Mouse (Mus musculus): Measurements from ENCODE around the gene Arhgef28. TPM values are rescaled to one million over a fixed set of nuclear protein-coding genes. Genes with fewer than 3 reads are reported as not detected.

Arhgef28 gene
- polyA plus RNA-seq (2015; fragmentation: Nextera tagmentation; extraction: Ambion mirVana): 12.9 and 13.6 TPM in 2 replicates

GRCm38 (mm10) chr13:98205771-98206545 lies at the start of gene Arhgef28:
Arhgef28 (minus strand) TSS chr13:98206439.
- H3K9ac ChIP-seq (replicated peaks): peak within 1 kb of the TSS; percentile 80
- peaks cover 20% of the 10 kb centered on the region for H3K4me1 ChIP-seq (replicated peaks)

GRCm38 (mm10) chr13:98254921-98255320 lies 48.7 kb upstream of the Arhgef28 start:
- 74% methylated on average over 9 of the region's 9 CpGs for WGBS
- no peaks in the 10 kb centered on the region for H3K27me3 ChIP-seq
- no peaks in the 10 kb centered on the region for H3K9me3 ChIP-seq
- H3K4me1 ChIP-seq (replicated peaks): no peaks in the 10 kb centered on the region
- H3K36me3 ChIP-seq: peaks cover 83% of the 10 kb centered on the region
- H3K4me2 ChIP-seq (replicated peaks): no peak overlapping the region
- no peak for ATAC-seq
- H3K4me3 ChIP-seq (replicated peaks): no peak overlapping the region
- no peak overlapping the region for H3K27ac ChIP-seq
- no peak overlapping the region for H3K9ac ChIP-seq (replicated peaks)

More at GRCm38 (mm10) chr13:98205771-98206545, at the start of gene Arhgef28:
- no peaks in the 10 kb centered on the region for H3K36me3 ChIP-seq
- H3K27me3 ChIP-seq: peaks cover 20% of the 10 kb centered on the region
- peak within 1 kb of the TSS; percentile 98 for H3K4me2 ChIP-seq (replicated peaks)
- H3K27ac ChIP-seq: peak within 1 kb of the TSS; percentile 56
- peak within 1 kb of the TSS; percentile 64 for H3K4me3 ChIP-seq (replicated peaks)
- WGBS: under 1% methylated on average over 50 of the region's 76 CpGs
- no peaks in the 10 kb centered on the region for H3K9me3 ChIP-seq
- ATAC-seq: peak; percentile 92

DNA sequence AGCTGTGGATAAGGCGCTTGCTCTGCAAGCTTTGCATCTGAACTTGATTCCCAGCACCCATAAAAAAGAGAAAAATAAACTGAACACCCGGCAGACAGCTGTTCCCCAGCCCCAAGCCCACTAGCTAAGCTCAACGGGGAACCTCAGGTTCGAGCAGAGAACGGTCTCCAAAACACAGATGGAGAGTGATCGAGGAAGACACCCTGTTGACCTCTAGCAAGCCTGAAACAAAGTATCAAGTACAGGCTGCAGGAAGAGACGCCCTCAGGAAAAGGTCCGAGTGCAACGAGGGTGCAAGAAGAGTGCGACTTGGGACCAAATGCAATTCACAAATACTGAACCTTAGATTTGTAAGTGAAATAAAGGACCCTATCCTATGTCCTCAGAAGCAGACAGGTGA lies 43.4 kb upstream of the Arhgef28 start:
- no peak for ATAC-seq
- no peak overlapping the region for H3K9ac ChIP-seq (replicated peaks)
- H3K4me3 ChIP-seq (replicated peaks): no peak overlapping the region
- H3K4me1 ChIP-seq (replicated peaks): peaks cover 5% of the 10 kb centered on the region; the same call in 1 of the 2 replicates
- H3K27me3 ChIP-seq: no peaks in the 10 kb centered on the region
- H3K9me3 ChIP-seq: no peaks in the 10 kb centered on the region
- no peak overlapping the region for H3K4me2 ChIP-seq (replicated peaks)
- peaks cover 68% of the 10 kb centered on the region for H3K36me3 ChIP-seq
- no peak overlapping the region for H3K27ac ChIP-seq
- 92% methylated on average over 10 of the region's 10 CpGs for WGBS

DNA sequence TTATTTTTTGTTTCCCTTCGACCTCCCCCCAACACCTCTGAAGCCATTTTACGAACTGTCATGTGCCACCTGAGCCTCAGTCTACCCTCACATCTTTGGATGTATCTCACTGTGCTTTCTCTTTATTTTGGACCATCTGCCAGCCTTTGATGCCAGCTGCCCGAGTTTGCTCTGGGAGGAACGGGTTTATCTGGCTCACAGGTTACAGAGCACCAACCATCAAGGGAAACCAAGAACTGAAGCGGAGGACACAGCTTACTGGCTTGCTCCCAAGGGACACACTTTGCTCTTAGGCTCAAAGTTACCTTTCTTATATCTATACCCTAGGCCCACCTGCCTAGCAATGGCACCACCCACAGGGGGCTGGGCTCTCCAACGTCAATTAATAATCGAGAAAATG lies 39.1 kb upstream of the Arhgef28 start:
- no peak overlapping the region for H3K4me2 ChIP-seq (replicated peaks)
- no peak overlapping the region for H3K4me3 ChIP-seq (replicated peaks)
- no peak overlapping the region for H3K27ac ChIP-seq
- no peaks in the 10 kb centered on the region for H3K9me3 ChIP-seq
- 77% methylated on average over 7 of the region's 7 CpGs for WGBS
- H3K36me3 ChIP-seq: peaks cover 32% of the 10 kb centered on the region
- H3K4me1 ChIP-seq (replicated peaks): peaks cover 8% of the 10 kb centered on the region; the same call in 1 of the 2 replicates
- no peak overlapping the region for H3K9ac ChIP-seq (replicated peaks)
- ATAC-seq: no peak
- no peaks in the 10 kb centered on the region for H3K27me3 ChIP-seq

GRCm38 (mm10) chr13:98244571-98245350 lies 38.5 kb upstream of the Arhgef28 start:
- peaks cover 26% of the 10 kb centered on the region for H3K36me3 ChIP-seq
- no peaks in the 10 kb centered on the region for H3K27me3 ChIP-seq
- no peak overlapping the region for H3K9ac ChIP-seq (replicated peaks)
- H3K27ac ChIP-seq: no peak overlapping the region
- ATAC-seq: no peak
- H3K4me3 ChIP-seq (replicated peaks): no peak overlapping the region
- 61% methylated on average over 5 of the region's 5 CpGs for WGBS
- no peak overlapping the region for H3K4me2 ChIP-seq (replicated peaks)
- H3K9me3 ChIP-seq: no peaks in the 10 kb centered on the region
- peaks cover 8% of the 10 kb centered on the region; the same call in 1 of the 2 replicates for H3K4me1 ChIP-seq (replicated peaks)

GRCm38 (mm10) chr13:98241531-98242282 lies 35.5 kb upstream of the Arhgef28 start:
- no peak for ATAC-seq
- no peak overlapping the region for H3K9ac ChIP-seq (replicated peaks)
- WGBS: 70% methylated on average over 9 of the region's 9 CpGs
- peaks cover 8% of the 10 kb centered on the region; the same call in 1 of the 2 replicates for H3K4me1 ChIP-seq (replicated peaks)
- no peak overlapping the region for H3K4me3 ChIP-seq (replicated peaks)
- H3K36me3 ChIP-seq: no peaks in the 10 kb centered on the region
- H3K27me3 ChIP-seq: no peaks in the 10 kb centered on the region
- H3K9me3 ChIP-seq: no peaks in the 10 kb centered on the region
- no peak overlapping the region for H3K27ac ChIP-seq
- no peak overlapping the region for H3K4me2 ChIP-seq (replicated peaks)

DNA sequence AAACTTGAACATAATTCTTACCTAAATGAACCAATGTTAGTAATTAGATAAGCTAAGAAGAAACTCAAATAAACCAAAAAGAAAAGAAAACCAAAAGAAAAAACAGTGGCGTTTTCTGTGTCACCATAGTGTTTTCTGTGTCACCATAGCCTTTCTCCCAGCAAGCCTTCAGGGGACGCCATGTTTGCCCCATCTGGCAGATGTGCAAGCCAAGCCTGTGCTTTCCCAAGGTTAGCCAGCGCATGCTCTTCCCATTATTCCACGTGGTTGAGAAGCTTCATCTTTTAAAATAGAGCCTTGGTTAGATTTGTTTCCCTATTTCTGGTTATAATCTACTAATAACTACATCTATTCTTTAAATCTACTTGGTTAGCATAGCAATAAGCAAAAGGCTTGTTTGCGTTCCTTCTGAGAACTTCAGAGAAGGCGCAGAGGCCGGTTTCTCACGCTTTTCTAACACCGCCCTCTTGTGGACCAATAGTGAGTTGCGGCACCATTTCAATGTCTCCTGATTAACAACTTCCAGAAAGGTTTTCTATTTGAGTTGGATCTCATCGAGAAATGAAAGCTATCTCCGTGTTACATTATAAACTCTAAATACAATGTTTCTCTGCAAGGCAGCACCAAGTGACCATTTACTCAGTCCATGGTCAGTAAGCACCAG lies 33.9 kb upstream of the Arhgef28 start:
- no peak overlapping the region for H3K27ac ChIP-seq
- no peak overlapping the region for H3K9ac ChIP-seq (replicated peaks)
- no peak for ATAC-seq
- H3K4me2 ChIP-seq (replicated peaks): no peak overlapping the region
- peaks cover 3% of the 10 kb centered on the region; the same call in 1 of the 2 replicates for H3K4me1 ChIP-seq (replicated peaks)
- H3K27me3 ChIP-seq: no peaks in the 10 kb centered on the region
- WGBS: 16% methylated on average over 12 of the region's 12 CpGs
- H3K4me3 ChIP-seq (replicated peaks): no peak overlapping the region
- H3K9me3 ChIP-seq: no peaks in the 10 kb centered on the region
- H3K36me3 ChIP-seq: no peaks in the 10 kb centered on the region

DNA sequence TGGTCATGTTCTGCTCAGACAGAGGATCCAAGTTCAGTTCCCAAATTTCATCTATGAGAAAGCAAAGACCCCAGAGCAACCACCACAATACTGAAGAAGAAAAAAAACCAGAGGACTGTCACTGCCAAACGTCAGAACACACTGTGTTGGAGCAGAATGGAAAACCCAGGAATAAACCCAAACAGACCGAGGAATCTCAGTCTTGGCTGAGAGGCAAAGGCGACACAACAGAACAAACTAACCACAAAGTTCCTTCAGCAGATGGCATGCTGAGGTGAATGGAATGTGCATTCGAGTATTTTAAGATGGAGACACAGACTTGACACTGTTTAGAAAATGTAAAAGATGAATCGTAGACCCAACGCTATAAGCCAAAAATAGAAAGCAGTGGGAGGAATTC lies 29.2 kb upstream of the Arhgef28 start:
- no peaks in the 10 kb centered on the region for H3K36me3 ChIP-seq
- no peak overlapping the region for H3K9ac ChIP-seq (replicated peaks)
- H3K27me3 ChIP-seq: no peaks in the 10 kb centered on the region
- no peak overlapping the region for H3K27ac ChIP-seq
- H3K4me2 ChIP-seq (replicated peaks): no peak overlapping the region
- H3K4me1 ChIP-seq (replicated peaks): no peaks in the 10 kb centered on the region
- ATAC-seq: no peak
- WGBS: 81% methylated on average over 6 of the region's 6 CpGs
- H3K4me3 ChIP-seq (replicated peaks): no peak overlapping the region
- H3K9me3 ChIP-seq: no peaks in the 10 kb centered on the region

DNA sequence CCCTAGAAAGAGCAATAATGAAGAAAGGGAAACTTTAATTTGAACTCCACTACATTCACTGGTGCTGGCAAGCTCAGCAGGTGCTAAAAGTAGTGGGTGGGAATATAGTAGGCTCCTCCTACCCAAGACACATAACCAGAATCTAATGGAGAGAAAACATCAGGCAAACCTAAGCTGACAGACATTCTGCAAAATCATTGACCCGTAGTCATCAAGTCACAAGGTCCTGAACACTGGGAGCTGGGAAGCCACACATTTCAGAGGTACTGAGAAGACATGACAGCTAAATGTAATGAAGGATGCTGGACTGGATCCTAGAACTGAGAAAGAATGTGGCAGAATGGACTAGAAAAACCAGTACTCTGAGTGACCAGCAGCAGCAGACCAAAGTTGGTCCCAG lies 24.3 kb upstream of the Arhgef28 start:
- Histone ChIP-seq H3K36me3 (no peaks in the 10 kb centered on the region), H3K4me2 (replicated peaks) (no peak overlapping the region), H3K4me3 (replicated peaks) (no peak overlapping the region), H3K27ac (no peak overlapping the region), H3K4me1 (replicated peaks) (no peaks in the 10 kb centered on the region), H3K9me3 (no peaks in the 10 kb centered on the region), H3K9ac (replicated peaks) (no peak overlapping the region), H3K27me3 (no peaks in the 10 kb centered on the region)
- WGBS: 88% methylated on average over 1 of the region's 1 CpGs
- ATAC-seq: no peak

DNA sequence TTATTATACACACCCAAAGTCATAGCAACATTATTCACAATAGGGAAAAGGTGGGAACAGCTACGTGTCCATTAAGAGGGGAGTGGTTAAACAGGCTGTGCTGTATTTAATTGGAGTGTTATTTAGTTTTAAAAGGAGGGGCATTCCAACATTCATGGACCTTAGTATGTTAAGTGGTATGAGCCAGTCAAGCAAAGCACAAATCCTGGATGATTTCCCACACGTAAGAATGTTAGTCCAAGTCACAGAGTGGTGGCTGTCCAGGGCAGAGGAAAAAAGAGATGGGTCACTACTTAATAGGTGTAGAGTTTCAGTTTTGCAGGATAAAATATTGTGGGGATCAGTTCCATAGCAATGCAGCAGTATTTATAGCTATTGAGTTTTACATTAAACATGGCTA lies 20.0 kb upstream of the Arhgef28 start:
- 82% methylated on average over 2 of the region's 2 CpGs for WGBS
- ATAC-seq: no peak
- Histone ChIP-seq H3K4me2 (replicated peaks) (no peak overlapping the region), H3K27me3 (no peaks in the 10 kb centered on the region), H3K4me3 (replicated peaks) (no peak overlapping the region), H3K9ac (replicated peaks) (no peak overlapping the region), H3K4me1 (replicated peaks) (peaks cover 3% of the 10 kb centered on the region), H3K9me3 (no peaks in the 10 kb centered on the region), H3K36me3 (no peaks in the 10 kb centered on the region), H3K27ac (no peak overlapping the region)

DNA sequence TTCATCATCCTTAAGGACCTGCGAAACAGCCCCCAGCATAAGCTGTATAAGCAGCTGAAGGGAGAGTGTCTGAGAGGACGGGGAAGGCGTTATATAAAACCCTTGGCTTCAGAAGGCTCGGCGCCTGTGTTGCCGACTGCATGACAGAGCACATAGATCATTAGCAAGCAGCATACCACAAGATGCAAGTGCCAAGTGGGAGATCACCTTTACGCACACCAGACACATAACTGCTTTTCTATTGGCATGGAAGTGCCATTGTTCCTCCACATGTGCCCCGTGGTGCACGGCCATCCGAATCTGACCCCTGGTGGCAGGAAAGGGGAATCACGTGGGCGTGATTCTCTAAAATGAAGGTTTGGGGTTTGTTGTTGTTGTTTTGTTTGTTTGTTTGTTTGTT lies 16.6 kb upstream of the Arhgef28 start:
- ATAC-seq: peak; percentile 66; the same call in 1 of the 2 replicates

More for the DNA sequence above, 16.6 kb upstream of the Arhgef28 start:
- WGBS: 33% methylated on average over 12 of the region's 12 CpGs
- Histone ChIP-seq H3K4me3 (replicated peaks) (no peak overlapping the region), H3K27me3 (no peaks in the 10 kb centered on the region), H3K9ac (replicated peaks) (no peak overlapping the region), H3K4me1 (replicated peaks) (peaks cover 3% of the 10 kb centered on the region), H3K9me3 (no peaks in the 10 kb centered on the region), H3K27ac (no peak overlapping the region), H3K4me2 (replicated peaks) (no peak overlapping the region), H3K36me3 (no peaks in the 10 kb centered on the region)

Data from midbrain, embryonic 13.5 days (tissue).